Mouse (Mus musculus): ENCODE data around the gene Sult1a1.
A peak's percentile ranks its signal among the peaks of the same experiment; 100 is the strongest.
"Not testable (repeated sequence)": the region's sequence is repeated elsewhere in the genome, so short reads cannot be mapped to it uniquely, and the experiment has no call there.

The Sult1a1 gene

DNA sequence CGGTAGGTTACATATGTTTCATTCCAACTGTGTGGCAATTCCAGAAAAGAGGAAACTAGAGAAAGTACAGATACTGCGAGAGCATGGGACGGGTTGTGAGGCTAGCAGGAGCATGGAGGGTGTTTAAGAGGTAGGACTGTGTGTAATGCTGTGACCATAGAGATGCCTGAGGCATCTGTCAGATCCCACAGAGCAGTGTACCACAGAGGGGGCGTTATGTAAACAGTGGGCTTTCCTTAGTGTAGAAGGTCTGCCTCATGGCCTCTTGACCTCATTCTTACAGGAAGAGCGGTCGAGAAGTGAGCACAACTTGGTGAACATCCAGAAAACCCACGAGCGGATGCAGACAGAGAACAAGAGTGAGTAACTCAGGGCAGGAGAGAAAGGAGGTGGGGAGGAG is 12.6 kb downstream of the Sult1a1 start:
- no peak for ATAC-seq (ENCODE audit: low TSS enrichment)

- ATAC-seq (ENCODE audit: low TSS enrichment): no peak
Measured at GRCm38 (mm10) chr7:126659771-126660170, 16.5 kb downstream of the Sult1a1 start.

DNA sequence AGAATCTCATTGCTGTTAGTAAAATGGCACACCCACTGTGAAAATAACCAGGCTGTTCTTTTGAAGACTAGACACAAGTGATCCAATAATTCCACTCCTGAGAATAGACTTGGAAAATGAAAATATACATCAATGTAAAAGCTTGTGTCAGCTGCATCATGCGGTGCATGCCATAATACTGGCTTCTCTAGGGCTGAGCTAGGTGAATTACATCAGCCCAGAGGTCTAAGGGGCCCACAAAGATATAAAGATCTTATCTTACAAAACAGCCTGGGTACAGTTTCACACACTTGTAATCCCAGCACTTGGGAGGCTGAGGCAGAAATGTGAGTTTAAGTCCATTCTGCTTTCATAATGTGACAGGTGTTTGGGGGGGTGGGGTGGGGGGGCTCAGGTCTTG is 18.7 kb downstream of the Sult1a1 start:
- ATAC-seq (ENCODE audit: low TSS enrichment): no peak

- ATAC-seq (ENCODE audit: low TSS enrichment): no peak
Measured at GRCm38 (mm10) chr7:126655695-126656094, 20.5 kb downstream of the Sult1a1 start.

GRCm38 (mm10) chr7:126653991-126654390 is 22.2 kb downstream of the Sult1a1 start:
- ATAC-seq (ENCODE audit: low TSS enrichment): no peak

- ATAC-seq (ENCODE audit: low TSS enrichment): no peak
Measured at GRCm38 (mm10) chr7:126650852-126651251, 25.4 kb downstream of the Sult1a1 start.

DNA sequence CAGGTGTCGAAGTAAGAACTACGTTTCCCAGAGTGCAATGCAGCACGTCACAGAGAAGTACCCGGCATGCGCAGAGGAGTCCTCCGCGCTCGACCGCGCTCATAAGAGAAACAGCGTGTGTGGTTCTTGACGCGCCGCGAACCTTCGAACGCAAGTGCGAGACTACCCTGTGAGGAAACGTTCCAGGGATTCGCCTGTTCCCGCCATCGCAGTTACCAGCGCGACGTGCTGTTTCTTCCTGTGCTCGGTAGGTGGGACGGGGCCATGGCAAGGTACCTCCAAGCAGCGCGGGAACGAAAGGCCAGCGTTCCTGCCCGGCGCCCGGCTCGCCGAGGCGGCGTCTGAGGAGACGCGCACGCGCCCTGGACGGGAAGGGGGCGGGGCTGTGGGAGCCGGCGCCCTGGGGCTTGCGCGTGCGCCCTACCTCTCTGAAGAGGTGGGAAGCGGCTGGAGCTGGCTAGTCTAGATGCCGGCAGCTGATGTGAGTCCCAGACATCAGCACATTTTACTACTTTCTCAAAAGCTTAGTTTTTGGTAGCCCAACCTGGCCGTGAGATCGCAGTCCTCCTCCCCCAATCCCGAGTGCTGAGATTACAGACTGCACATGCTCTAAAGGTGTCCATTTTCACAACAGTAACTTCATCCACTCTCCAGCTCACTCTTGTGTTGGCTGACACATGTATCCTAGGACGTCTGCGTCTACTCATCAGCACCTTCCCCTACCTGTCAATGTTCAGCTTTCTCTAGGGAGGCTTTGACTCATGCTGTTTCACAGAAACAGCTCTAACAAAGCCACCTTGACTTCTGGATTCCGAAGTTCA is 26.8 kb downstream of the Sult1a1 start, which contains the start of gene Sgf29:
Sgf29 (plus strand) TSS at position 79 of the 821 bp plus-strand sequence.
- peak; percentile 99 for ATAC-seq (ENCODE audit: low TSS enrichment)

- no peak for ATAC-seq (ENCODE audit: low TSS enrichment)
Measured at GRCm38 (mm10) chr7:126648486-126648885, 27.7 kb downstream of the Sult1a1 start.

- ATAC-seq (ENCODE audit: low TSS enrichment): no peak
Measured at GRCm38 (mm10) chr7:126645708-126646107, 30.5 kb downstream of the Sult1a1 start.

GRCm38 (mm10) chr7:126644914-126645313 is 31.3 kb downstream of the Sult1a1 start:
- ATAC-seq (ENCODE audit: low TSS enrichment): no peak

DNA sequence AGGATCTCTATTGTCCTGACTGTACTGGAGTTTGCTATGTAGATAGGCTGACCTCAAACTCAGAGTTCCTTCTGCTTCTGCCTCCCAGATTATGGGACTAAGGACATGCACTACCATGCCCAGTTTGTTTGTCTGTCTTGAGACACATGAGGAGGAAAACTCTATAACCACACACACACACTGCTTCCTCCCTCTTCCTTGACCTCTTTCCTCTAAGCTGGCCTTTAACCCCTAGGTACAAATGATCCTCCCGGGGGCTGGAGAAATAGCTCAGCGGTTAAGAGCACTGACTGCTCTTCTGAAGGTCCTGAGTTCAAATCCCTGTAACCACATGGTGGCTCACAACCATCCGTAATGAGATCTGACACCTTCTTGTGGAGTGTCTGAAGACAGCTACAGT is 31.9 kb downstream of the Sult1a1 start:
- ATAC-seq (ENCODE audit: low TSS enrichment): no peak

DNA sequence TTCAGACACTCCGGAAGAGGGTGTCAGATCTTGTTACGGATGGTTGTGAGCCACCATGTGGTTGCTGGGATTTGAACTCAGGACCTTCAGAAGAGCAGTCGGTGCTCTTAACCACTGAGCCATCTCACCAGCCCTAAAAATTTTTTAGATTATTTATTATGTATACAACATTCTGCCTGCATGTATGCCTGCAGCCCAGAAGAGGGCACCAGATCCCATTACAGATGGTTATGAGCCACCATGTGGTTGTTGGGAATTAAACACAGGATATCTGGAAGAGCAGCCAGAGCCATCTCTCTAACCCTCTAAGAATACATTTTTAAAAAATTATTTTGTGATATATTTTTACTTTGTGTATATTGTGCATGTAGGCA is 33.0 kb downstream of the Sult1a1 start:
- not testable (repeated sequence) for ATAC-seq (ENCODE audit: low TSS enrichment)

- ATAC-seq (ENCODE audit: low TSS enrichment): no peak
Measured at GRCm38 (mm10) chr7:126642545-126643243, 33.5 kb downstream of the Sult1a1 start.

GRCm38 (mm10) chr7:126636733-126637520 is 39.3 kb downstream of the Sult1a1 start:
- ATAC-seq (ENCODE audit: low TSS enrichment): no peak

DNA sequence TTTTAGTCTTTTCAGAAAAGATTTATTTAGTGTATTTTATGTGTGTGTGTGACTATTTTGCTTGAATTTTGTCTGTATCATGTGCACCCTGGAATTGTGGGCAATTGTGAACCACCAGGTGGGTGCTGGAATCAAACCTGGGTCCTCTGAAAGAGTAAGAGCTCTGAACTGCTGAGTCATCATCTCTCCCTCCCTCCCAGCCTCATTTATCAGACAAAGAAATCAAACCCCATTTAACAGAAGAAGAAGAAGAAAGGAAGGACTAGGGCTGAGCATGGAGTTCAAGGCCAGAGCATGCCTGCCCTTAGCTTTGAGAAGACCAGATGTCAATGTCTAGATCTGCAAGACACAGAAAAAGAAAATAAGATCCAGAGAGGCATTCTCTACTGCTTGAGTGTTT is 40.9 kb downstream of the Sult1a1 start:
- no peak for ATAC-seq (ENCODE audit: low TSS enrichment)

- no peak for ATAC-seq (ENCODE audit: low TSS enrichment)
Measured at GRCm38 (mm10) chr7:126632478-126632877, 43.8 kb downstream of the Sult1a1 start.

DNA sequence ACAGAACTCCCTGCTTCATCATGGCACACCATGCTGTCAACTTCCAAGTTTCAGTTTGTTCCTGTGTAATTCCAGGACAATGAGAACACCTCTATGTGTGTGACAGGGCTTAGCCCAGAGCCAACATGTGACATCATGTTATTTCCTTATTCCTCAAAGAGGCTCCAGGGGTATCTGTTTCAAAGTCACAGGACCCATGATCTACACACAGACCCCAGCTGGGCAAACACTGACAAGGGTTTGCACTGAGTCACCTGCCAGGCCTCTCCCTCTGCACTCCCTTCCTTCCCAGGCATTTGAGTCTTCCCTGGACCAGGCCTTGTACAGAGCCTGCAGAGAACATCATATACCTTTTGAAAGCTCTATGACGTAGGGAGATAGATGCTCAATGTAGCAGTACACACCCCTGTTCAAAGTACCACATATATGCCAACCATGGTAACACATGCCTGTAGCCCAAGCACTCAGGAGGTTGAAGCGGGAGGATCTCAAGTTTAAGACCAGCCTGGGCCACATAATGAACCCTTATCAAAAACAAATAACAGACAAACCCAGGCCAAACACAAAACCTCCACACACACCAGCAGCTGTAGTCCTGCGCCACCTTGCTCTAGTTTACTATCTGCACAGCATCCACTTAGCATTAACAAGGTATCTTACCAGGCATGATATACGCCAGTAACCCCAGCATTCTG is 45.3 kb downstream of the Sult1a1 start, which contains the start of gene Nupr1:
Nupr1 (minus strand) TSS at position 38 of the 695 bp plus-strand sequence.
- no peak for ATAC-seq (ENCODE audit: low TSS enrichment)

DNA sequence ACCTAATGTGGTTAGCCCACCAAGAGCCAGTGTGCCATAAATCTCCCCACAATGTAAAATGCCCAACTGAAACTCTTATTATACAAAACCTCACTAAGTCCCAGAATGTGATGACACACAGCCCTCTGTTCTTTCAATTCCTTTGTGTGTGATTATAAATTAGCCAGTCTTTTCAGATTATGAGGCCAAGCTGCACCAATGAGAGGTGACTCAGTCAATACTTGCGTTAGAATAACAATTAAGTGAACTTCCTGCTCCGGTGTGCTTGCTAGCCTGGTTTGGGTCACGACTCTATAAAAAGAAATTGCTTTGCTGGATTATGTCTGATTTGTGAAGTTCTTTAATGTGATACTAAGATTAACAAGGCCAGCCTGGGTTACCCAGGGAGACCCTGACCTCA is 46.3 kb downstream of the Sult1a1 start:
- ATAC-seq (ENCODE audit: low TSS enrichment): no peak

DNA sequence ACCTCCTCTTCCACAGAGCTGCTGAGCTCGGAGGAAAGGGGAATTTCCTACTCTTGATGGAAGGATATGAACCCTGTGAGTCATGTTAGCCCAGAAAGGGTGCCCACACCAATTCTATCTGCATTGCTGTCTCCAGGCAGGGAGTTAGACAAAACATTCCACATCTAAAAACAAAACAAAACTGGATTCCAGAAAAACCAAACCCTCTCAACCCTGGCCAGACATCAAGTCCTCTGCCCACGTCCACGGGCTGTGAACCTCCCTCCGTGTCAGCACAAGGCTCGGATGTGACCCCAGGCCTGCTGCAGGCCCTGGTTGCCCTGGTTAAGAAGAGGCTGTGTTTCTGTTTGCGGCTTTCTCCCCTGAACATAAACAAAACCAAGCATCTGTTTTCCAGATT is 48.1 kb downstream of the Sult1a1 start:
- ATAC-seq (ENCODE audit: low TSS enrichment): no peak

GRCm38 (mm10) chr7:126625807-126626600 is 50.2 kb downstream of the Sult1a1 start:
- no peak for ATAC-seq (ENCODE audit: low TSS enrichment)

DNA sequence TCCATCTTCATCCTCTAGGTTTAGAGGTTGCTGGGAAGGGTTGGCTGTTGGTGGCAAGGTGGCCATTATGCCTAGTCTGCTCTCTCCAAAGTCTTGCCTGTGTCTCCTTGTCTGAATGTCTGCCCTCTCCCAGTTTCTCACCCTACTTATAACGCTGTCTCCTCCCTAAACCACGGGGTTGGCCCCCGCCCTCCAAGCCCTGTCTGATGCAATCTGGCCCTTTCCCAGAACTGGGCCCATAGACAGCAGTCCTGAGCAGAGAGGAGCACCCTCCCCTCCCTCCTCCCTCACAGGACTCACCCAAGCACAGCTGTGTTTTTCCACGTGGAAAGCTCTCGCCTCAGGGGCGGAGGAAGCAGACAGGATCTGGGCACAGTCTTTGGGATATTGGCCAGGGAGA is 50.9 kb downstream of the Sult1a1 start:
- ATAC-seq (ENCODE audit: low TSS enrichment): peak; percentile 83
